ENCODE assay signal across 25 mouse cellular contexts in genomic region chr9:57510577-57510976, GRCm38 (mm10). TPM values are rescaled to one million over a fixed set of nuclear protein-coding genes. Genes with fewer than 3 reads are reported as not detected.
"Had no signal": no experiment of that assay in that cellular context is flagged by ENCODE, and none has a peak within 500 bp of the region (broad histone marks: within the 10 kb centered on the region; RNA-seq: fewer than 3 reads in every experiment).

No protein-coding gene starts in this region.

- H3K36me3 ChIP-seq: heart, embryonic 10.5 days; heart, embryonic 12.5 days; hindbrain, embryonic 10.5 days; hindbrain, embryonic 12.5 days; intestine, embryonic 15.5 days; limb, embryonic 10.5 days; limb, embryonic 12.5 days; liver, embryonic 13.5 days; liver, embryonic 15.5 days had no signal

- H3K9ac ChIP-seq: heart, embryonic 12.5 days; hindbrain, embryonic 12.5 days; hindbrain, embryonic 14.5 days; intestine, embryonic 15.5 days; limb, embryonic 12.5 days; liver, embryonic 13.5 days; liver, embryonic 15.5 days had no signal

- H3K4me1 ChIP-seq: limb, embryonic 12.5 days had no signal

- DNase-seq: gastrocnemius, adult 2 months; gastrocnemius, postnatal 14 days; gastrocnemius, postnatal 36 days; heart, adult 18-20 months; heart, postnatal 10 days; heart, postnatal 4 days; kidney, adult 18-20 months; kidney, adult 8-10 months; kidney, postnatal 10 days; kidney, postnatal 25 days; kidney, postnatal 4 days; layer of hippocampus, adult 9-11 months; layer of hippocampus, postnatal 36 days; liver; liver, embryonic 13.5 days had no signal

- H3K9me3 ChIP-seq: heart, embryonic 10.5 days; heart, embryonic 12.5 days; hindbrain, embryonic 10.5 days; hindbrain, embryonic 12.5 days; intestine, embryonic 15.5 days; limb, embryonic 10.5 days; limb, embryonic 12.5 days; liver, embryonic 13.5 days; liver, embryonic 15.5 days had no signal

- H3K27ac ChIP-seq: gastrocnemius, adult 2 months; heart, embryonic 10.5 days; hindbrain, embryonic 10.5 days; hindbrain, embryonic 12.5 days; hindbrain, embryonic 14.5 days; intestine, embryonic 15.5 days; limb, embryonic 10.5 days; limb, embryonic 12.5 days; liver, embryonic 13.5 days; liver, embryonic 15.5 days had no signal

- H3K27me3 ChIP-seq: heart, embryonic 12.5 days had no signal

- H3K4me3 ChIP-seq: gastrocnemius, adult 2 months; heart, embryonic 10.5 days; heart, embryonic 12.5 days; hindbrain, embryonic 10.5 days; hindbrain, embryonic 12.5 days; intestine, embryonic 15.5 days; limb, embryonic 10.5 days; limb, embryonic 12.5 days; liver, embryonic 13.5 days; liver, embryonic 15.5 days had no signal

RNA-seq across cellular contexts. Expression of gene Rpp25, which starts 6.8 kb away (rescaled TPM):
- total RNA-seq: gastrocnemius, adult 2 months; gastrocnemius, postnatal 14 days; gastrocnemius, postnatal 36 days had no signal
- polyA plus RNA-seq: inflammation-experienced regulatory T-cells, adult 6 months had no signal

RNA-seq across cellular contexts. Expression of gene Scamp5, which starts 42.7 kb away (rescaled TPM):
- polyA plus RNA-seq: inflammation-experienced regulatory T-cells, adult 6 months had no signal
